Mouse (Mus musculus) Patski (cell line): ENCODE results near the gene Hgd. TPM values are rescaled to one million over a fixed set of nuclear protein-coding genes. Genes with fewer than 3 reads are reported as not detected.
A peak's percentile ranks its signal among the peaks of the same experiment; 100 is the strongest.

Experiments used
- ATAC-seq: fragments of 100-300 bp; one replicate; pipeline ENCODE4 v1.8.0; 2021
- CTCF ChIA-PET: fragments of 350-600 bp; sonication (Branson Sonifier 250); formaldehyde crosslinking; loops from one replicate; lab custom pipeline; 2022; ENCODE audit warnings: inconsistent platforms; lab: Charles Lee
- POLR2A ChIA-PET: fragments of 350-600 bp; sonication (Branson Sonifier 250); formaldehyde crosslinking; loops from one replicate; lab custom pipeline; 2022; ENCODE audit warnings: antibody characterized with exemption, inconsistent platforms; lab: Charles Lee
- DNase-seq: peaks from one replicate; pipeline ENCODE4 v3.0.0-alpha.2; 2011; ENCODE audit warnings: low read depth, low spot score
- H3K27me3 ChIP-seq: fragments of 371-371 bp; one replicate; pipeline ENCODE4 v1.5.1; 2021
- CTCF ChIP-seq: fragments of 100-300 bp; IDR thresholded peaks from one replicate; pipeline ENCODE4 v1.5.1; 2021
- in situ Hi-C: fragments of 300-500 bp; cut with MboI; formaldehyde crosslinking; loops from 3 replicates; pipeline ENCODE4 v1.11.1; 2018; ENCODE audit warnings: low pct_unique_long_range_greater_than_20kb, mixed read lengths
- polyA plus RNA-seq: library from polyadenylated mRNA; unstranded; gene quantifications from one replicate; pipeline ENCODE4 v1.2.3, GENCODE M21; 2021

The Hgd gene
- 0.09 TPM for polyA plus RNA-seq

DNA sequence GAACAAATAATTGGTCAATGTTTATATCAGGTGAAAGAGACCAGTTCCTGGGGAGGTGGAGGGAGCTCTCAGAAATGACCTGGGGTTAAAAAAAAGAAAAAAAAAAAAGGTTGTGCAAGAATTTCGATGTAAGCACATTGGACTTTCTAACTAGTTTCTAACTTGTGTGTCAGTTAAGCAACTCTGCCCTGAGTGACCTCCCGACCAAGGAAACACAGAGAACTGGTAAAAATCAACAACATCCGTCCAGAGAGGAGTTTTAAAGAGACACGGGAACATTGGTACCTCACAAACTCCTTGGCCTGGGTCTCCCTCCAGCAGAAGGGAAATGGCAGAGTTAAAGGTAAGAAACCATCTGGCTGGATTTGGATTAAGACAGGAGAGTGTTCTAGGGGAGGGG, at the start of gene Hgd:
TSS of gene Hgd (plus strand) at position 160 of the 400 bp plus-strand sequence.
- POLR2A ChIA-PET = interaction anchor here (0.5 kb wide), 1 partner anchor 8 kb away, joined by 3 read pairs; no protein-coding TSS in a partner anchor
- no peaks in the 10 kb centered on the region for H3K27me3 ChIP-seq
- DNase-seq (no peak), ATAC-seq (no peak)
- in situ Hi-C loops = no loop called here
- no peak for TF ChIP-seq CTCF
- CTCF ChIA-PET = interaction anchor here (0.8 to 1.7 kb wide), 3 partner anchors 12 to 25 kb away, joined by 3 to 4 read pairs (median 4); no protein-coding TSS in a partner anchor

- in situ Hi-C loops = no loop called here
- ChIA-PET POLR2A (no interaction called here), CTCF (interaction anchor here (1.7 kb wide), 1 partner anchor 152 kb away, joined by 4 read pairs; no protein-coding TSS in a partner anchor)
- no peak for TF ChIP-seq CTCF
- no peak for DNase-seq
- no peak for ATAC-seq
- no peaks in the 10 kb centered on the region for H3K27me3 ChIP-seq
These were observed 49.8 kb upstream of the Hgd start for GRCm38 (mm10) chr16:37530170-37530569.

GRCm38 (mm10) chr16:37532046-37532445, 47.9 kb upstream of the Hgd start:
- H3K27me3 ChIP-seq = no peaks in the 10 kb centered on the region
- ATAC-seq (no peak), DNase-seq (no peak)
- TF ChIP-seq CTCF = no peak
- in situ Hi-C loops = no loop called here
- ChIA-PET POLR2A (interaction anchor here (0.9 to 1.0 kb wide), 2 partner anchors 12 to 25 kb away, joined by 3 to 12 read pairs; no protein-coding TSS in a partner anchor), CTCF (no interaction called here)

- no peak for TF ChIP-seq CTCF
- ATAC-seq (no peak), DNase-seq (no peak)
- ChIA-PET CTCF (interaction anchor here (0.9 to 1.2 kb wide), 2 partner anchors 9 to 148 kb away, joined by 3 read pairs; no protein-coding TSS in a partner anchor), POLR2A (no interaction called here)
- in situ Hi-C loops = no loop called here
- H3K27me3 ChIP-seq = no peaks in the 10 kb centered on the region
These were observed 46.4 kb upstream of the Hgd start for GRCm38 (mm10) chr16:37533369-37534068.

- in situ Hi-C loops = no loop called here
- ATAC-seq = peak; percentile 20
- ChIA-PET CTCF (no interaction called here), POLR2A (interaction anchor here (1.2 kb wide), 1 partner anchor 10 kb away, joined by 3 read pairs; no protein-coding TSS in a partner anchor)
- TF ChIP-seq CTCF = no peak
- DNase-seq = no peak
- H3K27me3 ChIP-seq = no peaks in the 10 kb centered on the region
These were observed 40.7 kb upstream of the Hgd start for GRCm38 (mm10) chr16:37539240-37539610.

DNA sequence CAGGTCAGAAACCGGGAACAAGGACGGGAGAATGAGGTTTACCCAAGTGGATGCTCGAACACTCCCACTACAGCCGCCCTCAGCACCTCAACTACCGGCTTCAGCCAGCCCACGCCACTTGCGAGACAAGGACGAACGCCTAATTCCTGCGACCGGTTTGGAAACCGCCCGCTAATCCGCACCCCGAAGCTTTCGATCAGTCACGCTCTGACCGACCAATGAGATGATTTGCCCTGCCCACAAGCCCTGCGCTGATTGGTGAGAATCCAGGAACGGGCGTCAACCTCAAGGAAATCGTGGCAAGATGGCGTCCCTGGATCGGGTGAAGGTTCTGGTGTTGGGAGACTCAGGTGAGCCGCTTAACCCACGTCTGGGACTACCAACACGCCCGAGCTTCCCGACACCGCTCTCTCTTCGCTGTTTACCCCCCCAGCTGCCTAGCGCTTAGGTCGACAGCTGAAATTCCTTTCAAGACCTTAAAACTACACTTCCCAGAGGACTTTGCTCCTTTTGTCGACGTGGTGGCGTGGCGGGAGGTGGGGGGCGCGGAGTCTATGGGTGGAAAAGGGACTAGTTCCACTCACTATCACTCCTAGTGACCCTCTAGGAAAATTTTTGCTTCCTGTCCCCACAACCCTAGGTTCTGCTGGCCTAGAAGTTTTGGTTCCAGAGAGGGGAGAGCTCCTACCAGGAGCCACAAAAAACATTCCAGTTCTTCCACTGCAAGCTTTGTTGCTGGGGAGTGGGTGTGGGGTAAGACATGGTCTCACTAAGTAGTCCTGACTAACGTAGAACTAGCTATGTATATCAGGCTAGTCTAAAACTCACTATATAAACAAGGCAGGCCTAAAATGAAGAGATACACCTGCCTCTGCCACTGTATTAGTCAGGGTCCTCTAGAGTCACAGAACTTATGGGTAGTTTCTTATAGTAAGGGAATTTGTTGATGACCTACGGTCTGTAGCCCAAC, 40.1 kb upstream of the Hgd start, which contains the start of the genes Gtf2e1 and Rabl3:
TSS of gene Gtf2e1 (minus strand) at position 179 of the 970 bp plus-strand sequence.
TSS of gene Rabl3 (plus strand) at position 275 of the 970 bp plus-strand sequence.
- ChIA-PET CTCF (no interaction called here), POLR2A (interaction anchor here (1.2 kb wide), 1 partner anchor 11 kb away, joined by 3 read pairs; no protein-coding TSS in a partner anchor)
- DNase-seq (peak; percentile 92), ATAC-seq (peak; percentile 99)
- in situ Hi-C loops = no loop called here
- no peaks in the 10 kb centered on the region for H3K27me3 ChIP-seq
- no peak for TF ChIP-seq CTCF

DNA sequence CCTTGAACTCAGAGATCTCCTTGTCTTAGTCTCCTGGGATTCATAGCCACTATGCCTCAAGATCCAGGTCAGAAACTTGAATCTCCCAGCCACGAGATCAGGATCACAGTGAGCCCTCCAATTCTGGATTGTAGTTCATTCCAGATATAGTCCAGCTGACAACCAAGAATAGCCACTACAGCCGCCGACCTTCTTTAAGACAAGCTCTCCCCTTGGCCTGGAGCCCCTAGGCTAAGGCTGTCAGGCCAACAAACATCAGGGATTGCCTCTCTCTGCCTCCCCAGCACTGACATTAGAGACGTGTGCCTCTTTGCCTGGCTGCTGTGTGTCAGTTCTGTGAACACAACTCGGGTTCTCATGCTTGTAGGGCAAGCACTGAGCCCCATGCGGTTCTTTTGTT, 39.2 kb upstream of the Hgd start:
- no peak for TF ChIP-seq CTCF
- ChIA-PET POLR2A (no interaction called here), CTCF (no interaction called here)
- DNase-seq = no peak
- H3K27me3 ChIP-seq = no peaks in the 10 kb centered on the region
- in situ Hi-C loops = no loop called here
- ATAC-seq = no peak

DNA sequence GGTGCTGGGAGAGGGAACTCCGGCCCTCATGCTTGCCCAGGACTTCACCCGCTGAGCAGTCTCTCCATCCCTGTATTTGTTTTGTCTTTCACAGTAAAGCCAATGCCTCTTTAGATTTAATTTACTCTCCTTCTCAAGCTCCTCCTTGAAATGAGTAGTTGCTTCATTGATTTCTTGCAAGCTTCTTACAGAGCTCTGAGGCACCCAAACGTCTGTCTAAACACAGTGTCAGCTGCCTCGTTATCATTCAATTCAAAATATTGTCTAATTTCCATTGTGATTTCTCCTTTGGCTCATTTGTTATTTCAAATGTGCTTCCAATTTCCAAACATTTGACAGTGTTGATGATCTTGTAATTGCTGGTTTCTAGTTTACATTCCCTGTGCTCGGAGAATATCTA, 33.6 kb upstream of the Hgd start:
- ChIA-PET POLR2A (no interaction called here), CTCF (interaction anchor here (2.0 kb wide), 1 partner anchor 18 kb away, joined by 5 read pairs; no protein-coding TSS in a partner anchor)
- in situ Hi-C loops = no loop called here
- ATAC-seq (no peak), DNase-seq (no peak)
- TF ChIP-seq CTCF = no peak
- H3K27me3 ChIP-seq = no peaks in the 10 kb centered on the region

GRCm38 (mm10) chr16:37550266-37550665, 29.7 kb upstream of the Hgd start:
- no peaks in the 10 kb centered on the region for H3K27me3 ChIP-seq
- no peak for TF ChIP-seq CTCF
- ChIA-PET POLR2A (no interaction called here), CTCF (no interaction called here)
- in situ Hi-C loops = no loop called here
- DNase-seq (no peak), ATAC-seq (no peak)

DNA sequence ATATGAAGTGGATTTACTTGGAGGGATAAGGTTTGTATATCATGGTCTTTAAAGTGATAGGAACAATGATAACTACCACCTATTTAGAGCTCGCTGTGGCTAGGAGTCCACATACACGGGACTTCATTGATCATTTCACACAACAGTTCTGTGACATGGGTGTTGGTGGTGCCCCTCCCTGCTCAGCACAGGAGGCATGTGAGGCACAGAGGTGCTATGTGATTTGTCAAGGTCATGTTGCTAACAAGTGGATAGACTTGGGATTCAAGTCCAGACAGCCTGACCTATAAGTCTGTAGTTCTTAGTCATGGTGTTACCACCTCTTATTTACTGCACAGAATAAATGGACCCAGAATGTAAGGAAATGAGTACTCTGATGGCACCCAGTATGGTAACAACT, 29.0 kb upstream of the Hgd start:
- no peak for TF ChIP-seq CTCF
- no peak for ATAC-seq
- DNase-seq = no peak
- CTCF ChIA-PET = no interaction called here
- H3K27me3 ChIP-seq = no peaks in the 10 kb centered on the region
- in situ Hi-C loops = no loop called here
- POLR2A ChIA-PET = no interaction called here
